Mouse (Mus musculus): ENCODE results near the gene Aida. TPM values are rescaled to one million over a fixed set of nuclear protein-coding genes. Genes with fewer than 3 reads are reported as not detected.

Aida gene
- total RNA-seq, 2 experiments from 2014 or later = 45.2 to 50.7 TPM

Other genes starting within 250 kb of the Aida start
- gene Disp1, start 75.1 kb upstream of the Aida start, total RNA-seq (2021) = 1 to 10 TPM; 3.7 to 5.0 TPM
- gene Brox, start 679 bp downstream of the Aida start, total RNA-seq (2021) = 10 to 100 TPM; 51.3 to 52.7 TPM
- gene Mia3, start 73.0 kb downstream of the Aida start, total RNA-seq (2021) = 100 to 1,000 TPM; 210 to 220 TPM
- gene Taf1a, start 92.4 kb downstream of the Aida start, total RNA-seq (2021) = 10 to 100 TPM; 16.7 to 19.1 TPM
- gene Hhipl2, start 121.6 kb downstream of the Aida start, total RNA-seq (2021) = under 1 TPM; 0.21 to 0.30 TPM

All from layer of hippocampus, postnatal 25 days (tissue).